Mouse (Mus musculus): ENCODE results near the gene Dgkq.

The Dgkq gene

DNA sequence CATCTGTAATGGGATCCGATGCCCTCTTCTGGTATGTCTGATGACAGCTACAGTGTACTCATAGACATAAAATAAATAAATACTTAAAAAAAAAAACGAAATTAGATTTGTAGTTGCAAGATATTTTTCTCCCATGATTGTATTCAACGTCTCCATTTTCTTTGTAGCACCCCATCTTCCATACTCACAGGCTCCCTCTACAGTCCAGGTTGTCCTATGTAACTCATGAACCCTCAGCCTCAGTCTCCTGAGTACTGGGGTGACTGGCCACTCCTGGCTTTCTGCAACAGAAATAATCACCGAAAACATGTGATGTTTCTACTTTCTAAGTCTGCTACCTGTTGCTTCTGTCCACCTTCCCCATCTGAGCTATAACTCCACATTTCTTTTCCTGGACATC is 21.7 kb upstream of the Dgkq start:
- in situ Hi-C loops (cut with MboI; ENCODE audit: unreplicated experiment in 2 of 2) = no loop called here

- in situ Hi-C loops (cut with MboI; ENCODE audit: unreplicated experiment in 2 of 2) = no loop called here
Measured at GRCm38 (mm10) chr5:108689091-108689490, 19.6 kb upstream of the Dgkq start.

- in situ Hi-C loops (cut with MboI; ENCODE audit: unreplicated experiment in 2 of 2) = no loop called here
Measured at GRCm38 (mm10) chr5:108680871-108681270, 11.4 kb upstream of the Dgkq start.

DNA sequence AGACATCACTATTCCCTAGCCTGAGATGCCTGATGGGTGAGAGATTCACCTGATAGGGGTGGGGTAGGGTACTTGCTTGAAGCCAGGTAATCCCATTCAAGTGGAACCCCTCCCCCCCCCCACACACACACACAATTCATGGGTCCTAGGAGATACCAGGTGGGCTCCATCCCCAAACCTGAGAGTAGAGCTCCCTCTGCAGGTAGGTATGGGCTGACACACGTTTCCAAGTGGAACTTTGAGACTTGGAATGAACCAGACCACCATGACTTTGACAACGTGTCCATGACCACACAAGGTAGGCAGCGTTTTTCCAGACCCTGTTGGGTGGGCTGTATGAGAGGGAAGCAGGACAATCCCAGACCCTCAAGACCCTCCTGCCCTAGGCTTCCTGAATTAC is 10.4 kb upstream of the Dgkq start:
- in situ Hi-C loops (cut with MboI; ENCODE audit: unreplicated experiment in 2 of 2) = no loop called here

- in situ Hi-C loops (cut with MboI; ENCODE audit: unreplicated experiment in 2 of 2) = no loop called here
Measured at GRCm38 (mm10) chr5:108678296-108678854, 8.9 kb upstream of the Dgkq start.

- in situ Hi-C loops (cut with MboI; ENCODE audit: unreplicated experiment in 2 of 2) = no loop called here
Measured at GRCm38 (mm10) chr5:108677605-108678295, 8.3 kb upstream of the Dgkq start.

DNA sequence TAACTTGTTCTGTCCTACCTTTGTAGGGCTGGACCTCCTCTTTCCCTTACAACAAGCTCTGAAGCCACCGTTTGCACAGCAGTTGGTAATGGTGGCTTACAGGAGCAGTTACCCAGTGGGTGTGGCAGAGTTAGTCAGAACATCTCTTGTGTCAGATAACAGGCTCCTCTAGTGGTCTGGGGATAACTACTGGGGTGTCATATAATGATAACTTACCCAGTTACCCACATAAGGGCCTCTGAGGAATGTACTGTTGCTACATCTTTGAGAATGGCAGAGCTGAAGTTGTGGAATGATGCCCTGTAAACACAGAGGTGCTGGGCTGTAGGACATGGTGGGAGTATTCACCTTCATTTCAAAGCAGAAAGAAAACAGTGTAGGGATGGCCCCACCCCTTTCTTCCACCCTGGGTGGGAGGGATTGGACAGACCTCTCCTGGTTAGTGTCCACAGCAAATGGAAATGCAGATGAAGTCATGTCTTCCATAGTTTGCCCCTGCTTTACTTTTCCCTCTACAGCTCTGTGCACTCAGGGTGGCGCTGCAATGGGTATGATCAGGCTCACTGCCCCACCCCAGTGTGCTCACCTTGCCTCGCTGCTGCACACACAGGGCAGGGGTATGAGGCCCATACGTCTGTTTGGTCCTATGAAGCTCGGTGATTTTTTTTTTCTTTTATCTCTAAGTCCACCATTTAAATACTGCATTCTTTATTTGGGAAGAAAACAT is 7.5 kb upstream of the Dgkq start:
- in situ Hi-C loops (cut with MboI; ENCODE audit: unreplicated experiment in 2 of 2) = no loop called here

DNA sequence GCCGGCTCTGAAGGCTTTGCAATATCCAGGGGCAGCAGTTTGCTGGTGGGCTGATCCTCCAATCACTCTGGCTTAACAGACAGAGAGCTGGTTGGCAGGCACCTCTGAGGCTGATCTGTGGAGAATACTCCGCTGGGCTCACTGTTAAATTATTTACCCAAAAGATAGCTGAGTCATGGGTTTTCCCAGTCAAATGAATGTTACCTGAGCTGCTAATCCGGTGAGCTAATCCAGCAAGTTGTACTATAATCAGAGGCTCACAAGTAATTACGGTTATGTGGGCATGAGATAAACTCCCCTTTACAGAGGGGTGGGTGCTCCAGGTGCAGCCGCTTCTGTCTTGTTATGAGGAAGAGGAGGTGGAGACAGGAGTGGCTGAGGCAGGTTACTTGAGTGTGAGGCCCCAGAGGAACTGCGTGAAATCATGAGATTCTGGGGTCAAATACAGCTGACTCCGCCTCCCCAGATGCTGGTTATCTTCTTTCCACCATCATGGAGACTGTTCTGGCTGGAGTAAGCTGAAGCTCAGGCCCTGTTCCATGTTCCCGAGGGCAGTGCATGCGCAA is 5.9 kb upstream of the Dgkq start, which contains the start of gene Slc26a1:
TSS of gene Slc26a1 (minus strand) at position 319 of the 566 bp plus-strand sequence.
- in situ Hi-C loops (cut with MboI; ENCODE audit: unreplicated experiment in 2 of 2) = no loop called here

DNA sequence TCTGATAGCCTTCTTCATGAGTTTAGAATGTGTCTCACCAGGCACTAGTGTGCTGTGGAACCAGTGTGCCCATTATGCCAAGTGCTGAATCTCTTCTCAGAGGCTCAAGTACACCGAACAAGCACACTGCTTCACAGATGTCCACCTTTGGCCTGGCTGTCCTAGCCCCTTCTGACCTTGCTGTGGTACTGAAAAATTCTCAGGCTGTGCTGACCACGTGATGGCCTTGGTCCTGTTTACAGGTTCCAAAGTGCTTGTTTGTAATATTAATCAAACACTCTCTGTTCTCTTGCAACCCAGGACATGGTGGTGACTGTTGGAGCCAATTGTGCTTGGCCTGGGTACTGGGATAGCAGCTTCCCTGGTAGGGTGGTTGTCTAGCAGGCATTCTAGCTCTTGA is 5.2 kb upstream of the Dgkq start:
- in situ Hi-C loops (cut with MboI; ENCODE audit: unreplicated experiment in 2 of 2) = loop anchor here in 1 of 2 experiments (5.0 to 25.0 kb wide), 2 partner anchors 53 to 637 kb away; no protein-coding TSS in a partner anchor

- in situ Hi-C loops (cut with MboI; ENCODE audit: unreplicated experiment in 2 of 2) = loop anchor here in 1 of 2 experiments (5.0 to 25.0 kb wide), 2 partner anchors 56 to 634 kb away; no protein-coding TSS in a partner anchor
Measured at GRCm38 (mm10) chr5:108671757-108672156, 2.3 kb upstream of the Dgkq start.

DNA sequence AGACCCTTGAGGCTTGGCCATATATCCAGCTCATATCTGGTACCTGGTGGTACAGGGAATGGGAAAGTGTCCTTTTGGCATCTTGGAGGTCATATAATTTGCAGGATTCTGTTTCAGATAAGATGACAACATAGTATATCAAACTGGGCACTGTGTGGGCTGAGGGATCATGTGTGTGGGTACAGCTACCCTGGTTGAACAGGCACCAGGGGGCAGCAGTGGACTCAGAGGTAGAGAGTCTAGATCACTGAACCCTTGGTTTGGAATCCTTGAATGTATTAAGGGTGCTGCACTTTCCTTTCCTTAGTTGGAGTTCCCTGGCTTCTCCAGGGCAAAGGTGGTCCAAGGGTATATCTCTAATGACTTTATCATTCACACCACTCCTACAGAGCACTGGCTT is 1.3 kb upstream of the Dgkq start:
- in situ Hi-C loops (cut with MboI; ENCODE audit: unreplicated experiment in 2 of 2) = loop anchor here in 1 of 2 experiments (5.0 to 25.0 kb wide), 2 partner anchors 57 to 633 kb away; no protein-coding TSS in a partner anchor

GRCm38 (mm10) chr5:108669986-108670385 is 514 bp upstream of the Dgkq start:
- in situ Hi-C loops (cut with MboI; ENCODE audit: unreplicated experiment in 2 of 2) = loop anchor here in 1 of 2 experiments (5.0 to 25.0 kb wide), 2 partner anchors 57 to 633 kb away; no protein-coding TSS in a partner anchor

DNA sequence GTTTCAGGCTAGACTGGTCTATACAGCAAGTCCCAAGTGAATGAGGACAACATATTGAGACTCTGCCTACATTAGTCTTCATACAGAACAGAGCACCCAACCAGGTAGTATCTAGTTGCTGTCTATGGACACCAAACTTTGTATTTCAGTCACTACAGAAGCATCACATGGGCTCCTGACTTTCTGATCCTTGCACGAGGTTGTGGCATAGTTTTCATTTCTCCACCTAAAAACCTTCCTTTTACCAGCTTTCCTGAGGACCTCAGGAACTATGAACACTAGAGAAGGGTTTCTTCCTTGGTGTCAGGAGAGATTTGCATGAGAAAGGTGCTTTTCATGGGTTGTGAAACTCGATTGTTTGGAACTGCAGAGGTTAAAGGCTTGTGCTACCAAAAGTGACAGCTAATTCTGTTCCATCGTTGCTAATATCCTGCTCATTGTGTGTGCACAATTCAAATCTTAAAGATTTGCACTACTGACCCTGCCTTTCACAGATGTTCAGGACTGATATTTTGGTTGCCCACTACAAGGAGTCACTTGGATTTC is 1.0 kb downstream of the Dgkq start:
- in situ Hi-C loops (cut with MboI; ENCODE audit: unreplicated experiment in 2 of 2) = loop anchor here in 1 of 2 experiments (25.0 kb wide), 1 partner anchor 631 kb away; no protein-coding TSS in a partner anchor

DNA sequence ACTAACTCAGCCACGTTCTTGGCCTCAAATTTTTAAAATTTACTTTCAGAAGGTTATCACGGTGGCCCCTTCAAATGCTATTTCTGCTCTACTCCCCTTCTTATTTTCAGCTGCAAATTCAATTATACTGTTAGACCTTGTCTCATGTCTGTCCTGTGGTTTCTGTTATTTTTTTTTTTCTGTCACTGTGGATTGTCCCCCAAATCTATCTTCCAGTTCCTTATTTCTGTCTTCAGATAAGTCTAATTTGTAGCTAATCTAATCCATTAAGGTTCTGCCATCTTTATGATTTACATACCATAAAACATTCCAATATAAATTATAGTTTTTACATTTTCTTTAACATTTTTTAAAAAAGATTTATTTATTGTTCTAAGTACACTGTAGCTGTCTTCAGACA is 2.1 kb downstream of the Dgkq start:
- in situ Hi-C loops (cut with MboI; ENCODE audit: unreplicated experiment in 2 of 2) = loop anchor here in 1 of 2 experiments (25.0 kb wide), 1 partner anchor 630 kb away; no protein-coding TSS in a partner anchor

- in situ Hi-C loops (cut with MboI; ENCODE audit: unreplicated experiment in 2 of 2) = loop anchor here in 1 of 2 experiments (25.0 kb wide), 1 partner anchor 628 kb away; no protein-coding TSS in a partner anchor
Measured at GRCm38 (mm10) chr5:108665066-108665465, 4.4 kb downstream of the Dgkq start.

DNA sequence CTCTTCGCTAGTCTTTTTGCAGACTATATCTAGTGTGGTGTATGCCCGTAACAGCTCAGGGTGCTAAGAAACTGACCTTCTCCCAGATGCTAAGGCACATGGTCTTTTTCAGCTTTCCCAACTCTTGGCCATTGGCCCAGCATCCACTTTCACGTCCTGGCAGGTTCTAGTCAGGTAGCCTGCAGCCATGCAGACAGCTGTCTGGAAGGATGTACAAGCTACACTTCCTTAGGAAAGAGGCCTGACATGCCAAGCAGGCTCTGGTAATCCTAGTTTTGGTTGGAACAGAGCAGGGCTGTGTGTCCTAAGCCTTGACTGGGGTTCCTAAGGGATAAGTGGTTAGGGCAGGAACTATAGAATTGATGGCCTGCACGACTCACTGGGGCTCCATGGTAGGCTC is 6.7 kb downstream of the Dgkq start:
- in situ Hi-C loops (cut with MboI; ENCODE audit: unreplicated experiment in 2 of 2) = loop anchor here in 1 of 2 experiments (25.0 kb wide), 1 partner anchor 625 kb away; no protein-coding TSS in a partner anchor

DNA sequence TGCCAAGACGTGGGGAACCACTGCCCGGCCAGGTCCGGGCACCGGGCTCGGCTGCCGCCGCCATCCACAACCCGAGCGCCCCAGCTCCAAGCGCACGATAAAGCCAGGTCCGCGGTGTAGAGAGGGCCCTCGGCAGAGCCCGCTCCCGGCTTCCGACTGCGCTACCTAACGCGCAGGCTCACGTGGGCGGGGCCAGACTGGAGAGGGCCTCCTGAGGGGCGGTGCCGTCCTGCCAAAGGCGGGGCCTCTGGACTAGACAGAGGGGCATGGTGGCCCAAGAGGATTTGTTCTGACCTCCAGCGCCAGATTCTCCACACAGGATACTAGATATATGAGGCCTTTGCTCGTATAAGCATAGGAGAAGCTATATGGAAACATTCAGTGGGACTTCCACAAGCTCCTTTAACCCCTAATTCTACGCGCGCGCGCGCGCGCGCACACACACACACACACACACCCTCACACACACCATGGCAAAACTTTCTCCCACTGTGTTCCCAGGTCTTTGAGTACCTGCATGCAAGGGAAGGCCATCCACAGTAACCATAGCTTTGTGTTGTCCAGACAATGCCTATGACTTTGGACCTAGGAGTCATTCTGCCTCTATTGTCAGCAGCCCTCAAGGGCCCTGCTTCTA is 8.7 kb downstream of the Dgkq start:
- in situ Hi-C loops (cut with MboI; ENCODE audit: unreplicated experiment in 2 of 2) = loop anchor here in 1 of 2 experiments (25.0 kb wide), 1 partner anchor 623 kb away; no protein-coding TSS in a partner anchor

- in situ Hi-C loops (cut with MboI; ENCODE audit: unreplicated experiment in 2 of 2) = loop anchor here (10.0 to 25.0 kb wide), 2 partner anchors 623 to 635 kb away; no protein-coding TSS in a partner anchor
Measured at GRCm38 (mm10) chr5:108659698-108660631, 9.5 kb downstream of the Dgkq start, which contains the start of gene Idua. Gene Idua (plus strand): TSS chr5:108660331.
